15 mouse cellular contexts compared by ENCODE assay signal in genomic region chr9:57434405-57435165, GRCm38 (mm10). TPM values are rescaled to one million over a fixed set of nuclear protein-coding genes. Genes with fewer than 3 reads are reported as not detected.
A peak's percentile ranks its signal among the peaks of the same experiment; 100 is the strongest.
DNase-seq lines count a peak whose midpoint lies in the region; ATAC-seq and TF ChIP-seq lines count a peak whose summit lies in the region.
"Had no signal": no experiment of that assay in that cellular context is flagged by ENCODE, and none has a peak within 500 bp of the region (broad histone marks: within the 10 kb centered on the region; RNA-seq: fewer than 3 reads in every experiment).

No protein-coding gene starts in this region.

- no peak for ATAC-seq in intestine, embryonic 14.5 days (replicated peaks; ENCODE audit: low FRiP score, low TSS enrichment, low read depth)
- ATAC-seq in intestine, embryonic 15.5 days: no peak
- ATAC-seq in stomach, embryonic 16.5 days (ENCODE audit: insufficient read depth, low FRiP score): no peak

- TF ChIP-seq RAD21 in MEL (IDR thresholded peaks at IDR 0.05; ENCODE audit: low read depth, low read length): no peak

- peak in 1 of 2 experiments; percentile 29; a peak in 1 of 4 replicates for TF ChIP-seq EP300 in MEL (IDR thresholded peaks at IDR 0.05; ENCODE audit: low read depth in 1 of 2, low read length in 2 of 2)

- no peak overlapping the region for H3K4me2 ChIP-seq in intestine, embryonic 14.5 days (ENCODE audit: low read length)
- H3K4me2 ChIP-seq in intestine, embryonic 15.5 days (replicated peaks): no peak overlapping the region
- H3K4me2 ChIP-seq in stomach, embryonic 16.5 days (ENCODE audit: low read depth, low read length): no peak overlapping the region
- H3K4me2 ChIP-seq: heart, embryonic 12.5 days; midbrain, embryonic 12.5 days; neural tube, embryonic 12.5 days had no signal

- H3K79me2 ChIP-seq in MEL (ENCODE audit: control insufficient read depth, insufficient read depth, low read length, poor library complexity): peaks cover under 1% of the 10 kb centered on the region; the same call in 1 of the 2 replicates

- peak; percentile 57 to 67; a peak in 3 of 4 replicates for TF ChIP-seq POLR2A in MEL (IDR thresholded peaks at IDR 0.05; ENCODE audit: control insufficient read depth in 1 of 2, insufficient read depth in 1 of 2, low read depth in 1 of 2, low read length in 2 of 2, poor library complexity in 1 of 2)
- TF ChIP-seq POLR2A in bone marrow macrophage, adult 2 months (IDR thresholded peaks at IDR 0.05; ENCODE audit: borderline replicate concordance, low read depth, low read length): no peak

- no peaks in the 10 kb centered on the region for H3K9me3 ChIP-seq in intestine, embryonic 14.5 days (ENCODE audit: control insufficient read depth, low read length)
- no peaks in the 10 kb centered on the region for H3K9me3 ChIP-seq in intestine, embryonic 15.5 days
- H3K9me3 ChIP-seq in MEL (replicated peaks; ENCODE audit: insufficient read depth, low read length): no peaks in the 10 kb centered on the region
- no peaks in the 10 kb centered on the region for H3K9me3 ChIP-seq in stomach, embryonic 16.5 days (replicated peaks; ENCODE audit: control insufficient read depth, low read length)
- H3K9me3 ChIP-seq: heart, embryonic 12.5 days; hindbrain, embryonic 10.5 days; megakaryocyte, embryonic 14.5 days; midbrain, embryonic 12.5 days; neural tube, embryonic 12.5 days had no signal

- no peak overlapping the region for H3K4me3 ChIP-seq in intestine, embryonic 14.5 days (ENCODE audit: low read depth, low read length)
- no peak overlapping the region for H3K4me3 ChIP-seq in intestine, embryonic 15.5 days (replicated peaks)
- H3K4me3 ChIP-seq in MEL (ENCODE audit: control insufficient read depth in 1 of 2, insufficient read depth in 1 of 2, low read depth in 2 of 2, low read length in 2 of 2): peak overlapping the region; percentile 20 to 49
- H3K4me3 ChIP-seq in bone marrow macrophage, adult 2 months (ENCODE audit: insufficient read depth, low read length): peak overlapping the region; percentile 37
- no peak overlapping the region for H3K4me3 ChIP-seq in stomach, embryonic 16.5 days (replicated peaks; ENCODE audit: low read length)
- H3K4me3 ChIP-seq: erythroblast, embryonic 14.5 days; heart, adult 2 months; heart, embryonic 12.5 days; hindbrain, embryonic 10.5 days; megakaryocyte, embryonic 14.5 days; midbrain, embryonic 12.5 days; myocyte; neural tube, embryonic 12.5 days had no signal

- no peaks in the 10 kb centered on the region for H3K36me3 ChIP-seq in intestine, embryonic 14.5 days (ENCODE audit: control insufficient read depth, insufficient read depth, low read length)
- H3K36me3 ChIP-seq in intestine, embryonic 15.5 days: no peaks in the 10 kb centered on the region
- peaks cover 0 to 47% of the 10 kb centered on the region in 2 experiments; a peak in 2 of 4 replicates for H3K36me3 ChIP-seq in MEL (ENCODE audit: control insufficient read depth in 1 of 2, insufficient read depth in 2 of 2, low read length in 2 of 2)
- H3K36me3 ChIP-seq in stomach, embryonic 16.5 days (ENCODE audit: control insufficient read depth, insufficient read depth, low read length): no peaks in the 10 kb centered on the region
- H3K36me3 ChIP-seq: heart, embryonic 12.5 days; hindbrain, embryonic 10.5 days; midbrain, embryonic 12.5 days; neural tube, embryonic 12.5 days had no signal

- no peak for DNase-seq in intestine, embryonic 14.5 days (ENCODE audit: low spot score)
- DNase-seq in MEL (ENCODE audit: low read depth, low spot score): peak; percentile 78
- no peak for DNase-seq in retina, postnatal 1 day

- H3K4me1 ChIP-seq in intestine, embryonic 14.5 days (replicated peaks; ENCODE audit: control insufficient read depth, insufficient read depth, low read length): peaks cover 17% of the 10 kb centered on the region
- peaks cover 22% of the 10 kb centered on the region for H3K4me1 ChIP-seq in intestine, embryonic 15.5 days (replicated peaks)
- peaks cover 21 to 61% of the 10 kb centered on the region in 2 experiments for H3K4me1 ChIP-seq in MEL (ENCODE audit: control insufficient read depth in 1 of 2, insufficient read depth in 2 of 2, low read length in 2 of 2)
- peaks cover 42% of the 10 kb centered on the region for H3K4me1 ChIP-seq in bone marrow macrophage, adult 2 months (ENCODE audit: control insufficient read depth, insufficient read depth, low read length)
- peaks cover 18% of the 10 kb centered on the region for H3K4me1 ChIP-seq in stomach, embryonic 16.5 days (ENCODE audit: control insufficient read depth, insufficient read depth, low read length)

- no peak overlapping the region for H3K27ac ChIP-seq in intestine, embryonic 14.5 days (ENCODE audit: low read depth)
- no peak overlapping the region for H3K27ac ChIP-seq in intestine, embryonic 15.5 days
- peak overlapping the region; percentile 90 for H3K27ac ChIP-seq in MEL (ENCODE audit: control insufficient read depth, low read depth, low read length)
- H3K27ac ChIP-seq in bone marrow macrophage, adult 2 months (ENCODE audit: insufficient read depth, low read depth, low read length): no peak overlapping the region
- H3K27ac ChIP-seq in stomach, embryonic 16.5 days (ENCODE audit: low read length): no peak overlapping the region
- H3K27ac ChIP-seq: hindbrain, embryonic 10.5 days; midbrain, embryonic 12.5 days; neural tube, embryonic 12.5 days had no signal

- 0 out of 2 replicates have a peak overlapping the region, but pooled peaks have one; percentile 7 for H3K9ac ChIP-seq in intestine, embryonic 14.5 days (ENCODE audit: low read length)
- no peak overlapping the region for H3K9ac ChIP-seq in intestine, embryonic 15.5 days
- peak overlapping the region; percentile 74 for H3K9ac ChIP-seq in MEL (ENCODE audit: control insufficient read depth, low read depth, low read length, poor library complexity, severe bottlenecking)
- H3K9ac ChIP-seq in stomach, embryonic 16.5 days (ENCODE audit: low read length): peak overlapping the region; percentile 26; the same call in 1 of the 2 replicates
- H3K9ac ChIP-seq: heart, embryonic 12.5 days; liver, postnatal 0 days; midbrain, embryonic 12.5 days had no signal

- H3K27me3 ChIP-seq in intestine, embryonic 14.5 days (replicated peaks; ENCODE audit: control insufficient read depth, insufficient read depth, low read length): no peaks in the 10 kb centered on the region
- no peaks in the 10 kb centered on the region for H3K27me3 ChIP-seq in intestine, embryonic 15.5 days (replicated peaks)
- H3K27me3 ChIP-seq in MEL (ENCODE audit: control insufficient read depth in 1 of 2, insufficient read depth in 2 of 2, low read length in 2 of 2): no peaks in the 10 kb centered on the region
- H3K27me3 ChIP-seq in stomach, embryonic 16.5 days (ENCODE audit: control insufficient read depth, insufficient read depth, low read length): no peaks in the 10 kb centered on the region
- H3K27me3 ChIP-seq: heart, embryonic 12.5 days; megakaryocyte, embryonic 14.5 days; neural tube, embryonic 12.5 days had no signal

- no peak for TF ChIP-seq CTCF in MEL (IDR thresholded peaks at IDR 0.05 in 2 of 3, conservative IDR thresholded peaks at IDR 0.05 in 1 of 3; ENCODE audit: control insufficient read depth in 1 of 3, insufficient read depth in 1 of 3, low read depth in 2 of 3, low read length in 3 of 3, poor library complexity in 1 of 3, severe bottlenecking in 1 of 3)
- TF ChIP-seq CTCF in bone marrow macrophage, adult 2 months (IDR thresholded peaks at IDR 0.05; ENCODE audit: low read depth, low read length): no peak

- WGBS in intestine, embryonic 14.5 days: 85% methylated on average over 11 of the region's 11 CpGs
- WGBS in intestine, embryonic 15.5 days: 88% methylated on average over 11 of the region's 11 CpGs
- WGBS in stomach, embryonic 16.5 days: 82% methylated on average over 11 of the region's 11 CpGs

TF ChIP-seq in MEL, 35 proteins besides CTCF, POLR2A, EP300 and RAD21 (continues in another document):
- TF ChIP-seq TAL1 (IDR thresholded peaks at IDR 0.05; ENCODE audit: low read length): 0 out of 2 replicates have a peak, but pooled peaks have one; percentile 8
- TF ChIP-seq UBTF (IDR thresholded peaks at IDR 0.05; ENCODE audit: borderline replicate concordance, insufficient read depth, low read depth, low read length): 0 out of 2 replicates have a peak, but pooled peaks have one; percentile 29
- no peak for TF ChIP-seq MAFK (IDR thresholded peaks at IDR 0.05; ENCODE audit: borderline replicate concordance, low read depth, low read length)
- no peak for TF ChIP-seq SMC3 (IDR thresholded peaks at IDR 0.05; ENCODE audit: low read depth, low read length)
- 0 out of 2 replicates have a peak, but pooled peaks have one; percentile 27 for TF ChIP-seq POLR2AphosphoS2 (IDR thresholded peaks at IDR 0.05; ENCODE audit: low read length)
- TF ChIP-seq JUND (IDR thresholded peaks at IDR 0.05; ENCODE audit: low read depth, low read length): no peak
- TF ChIP-seq MAX (IDR thresholded peaks at IDR 0.05; ENCODE audit: low read length): 0 out of 2 replicates have a peak, but pooled peaks have one; percentile 26
- TF ChIP-seq KAT2A (conservative IDR thresholded peaks at IDR 0.05; ENCODE audit: low read depth, low read length): no peak
- no peak for TF ChIP-seq ZNF384 (IDR thresholded peaks at IDR 0.05; ENCODE audit: low read depth, low read length)
- peak; percentile 59; the same call in 1 of the 2 replicates for TF ChIP-seq MYC (IDR thresholded peaks at IDR 0.05; ENCODE audit: low read depth, low read length)
- TF ChIP-seq ZMIZ1 (IDR thresholded peaks at IDR 0.05; ENCODE audit: low read depth, low read length): peak; percentile 38; the same call in 1 of the 2 replicates

RNA-seq across cellular contexts. Expression of gene Ppcdc, which starts 5.3 kb away (rescaled TPM):
- 27.5 and 29.2 TPM in 2 replicates for polyA plus RNA-seq in intestine, embryonic 14.5 days (2014; fragmentation: Nextera tagmentation; extraction: Ambion mirVana)
- polyA plus RNA-seq in intestine, embryonic 15.5 days (2015; fragmentation: Nextera tagmentation; extraction: Ambion mirVana): 25.0 and 30.1 TPM in 2 replicates
- 22.4 and 23.3 TPM in 2 replicates for total RNA-seq in MEL (2012; rRNA removed)
- 10 to 100 TPM in 1 of 2 experiments, not detected in 1; 20.2 TPM for polyA plus RNA-seq in MEL (2012; ENCODE audit: insufficient read depth in 1 of 2, insufficient read length in 2 of 2, low read depth in 1 of 2, low replicate concordance in 2 of 2, missing spikeins in 1 of 2)
- polyA plus RNA-seq in bone marrow macrophage, adult 2 months (2012; ENCODE audit: insufficient read depth, insufficient read length, missing spikeins): 28.6 and 29.5 TPM in 2 replicates
- polyA plus RNA-seq in stomach, embryonic 16.5 days (2015; fragmentation: Nextera tagmentation; extraction: Ambion mirVana): 26.4 and 28.7 TPM in 2 replicates

RNA-seq across cellular contexts. Expression of gene Scamp5, which starts 33.3 kb away (rescaled TPM):
- 13.1 and 13.7 TPM in 2 replicates for polyA plus RNA-seq in intestine, embryonic 14.5 days (2014; fragmentation: Nextera tagmentation; extraction: Ambion mirVana)
- polyA plus RNA-seq in intestine, embryonic 15.5 days (2015; fragmentation: Nextera tagmentation; extraction: Ambion mirVana): 14.1 and 16.4 TPM in 2 replicates
- total RNA-seq in MEL (2012; rRNA removed): 1.9 and 2.3 TPM in 2 replicates
- polyA plus RNA-seq in MEL (2012; ENCODE audit: insufficient read depth in 1 of 2, insufficient read length in 2 of 2, low read depth in 1 of 2, low replicate concordance in 2 of 2, missing spikeins in 1 of 2): 1 to 10 TPM in 1 of 2 experiments, not detected in 1; 4.3 TPM
- 72.1 and 72.5 TPM in 2 replicates for polyA plus RNA-seq in bone marrow macrophage, adult 2 months (2012; ENCODE audit: insufficient read depth, insufficient read length, missing spikeins)
- polyA plus RNA-seq in stomach, embryonic 16.5 days (2015; fragmentation: Nextera tagmentation; extraction: Ambion mirVana): 28.5 and 31.0 TPM in 2 replicates

Comparison
In these comparisons a context has a peak if more than half of its experiments do, and no peak if none do; other contexts are left out.
1. H3K4me3 ChIP-seq: peak in MEL (2 of 2) and bone marrow macrophage, adult 2 months (single experiment); none in intestine, embryonic 14.5 days (single experiment), intestine, embryonic 15.5 days (single experiment) and stomach, embryonic 16.5 days (single experiment).